Mouse (Mus musculus) lung, embryonic 14.5 days (tissue): ENCODE results near the gene Cpsf4l. TPM values are rescaled to one million over a fixed set of nuclear protein-coding genes. Genes with fewer than 3 reads are reported as not detected.

ENCODE experiments used
- ATAC-seq: fragments of 200-750 bp; cut with Nextera tagmentation; 2 replicates; pipeline ENCODE4 v1.8.0; 2017; ENCODE audit warnings: mild to moderate bottlenecking, moderate TSS enrichment, moderate library complexity; ENCODE audit not compliant: insufficient read depth
- DNase-seq: peaks from one replicate; pipeline ENCODE4 v3.0.0-alpha.2; 2015
- H3K27ac ChIP-seq: fragments of 300-500 bp; sonication (generic); 2 replicates; pipeline ENCODE4 v1.5.1; 2014; ENCODE audit warnings: low read depth, mild to moderate bottlenecking, moderate library complexity
- H3K27me3 ChIP-seq: fragments of 300-500 bp; sonication (generic); 2 replicates; pipeline ENCODE4 v1.6.1; 2014; ENCODE audit warnings: low read length, control low read depth; ENCODE audit not compliant: insufficient read depth
- H3K36me3 ChIP-seq: fragments of 300-500 bp; sonication (generic); 2 replicates; pipeline ENCODE4 v1.6.1; 2014; ENCODE audit warnings: control low read depth; ENCODE audit not compliant: insufficient read depth
- H3K4me1 ChIP-seq: fragments of 300-500 bp; sonication (generic); 2 replicates; pipeline ENCODE4 v1.6.1; 2014; ENCODE audit warnings: antibody characterized with exemption, control low read depth; ENCODE audit not compliant: insufficient read depth
- H3K4me2 ChIP-seq: fragments of 300-500 bp; sonication (generic); 2 replicates; pipeline ENCODE4 v1.6.1; 2014; ENCODE audit warnings: mild to moderate bottlenecking
- H3K4me3 ChIP-seq: fragments of 300-500 bp; sonication (generic); 2 replicates; pipeline ENCODE4 v1.5.1; 2014; ENCODE audit warnings: low read depth, low read length
- H3K9ac ChIP-seq: fragments of 300-500 bp; sonication (generic); 2 replicates; pipeline ENCODE4 v1.6.1; 2014
- H3K9me3 ChIP-seq: fragments of 300-500 bp; sonication (generic); 2 replicates; pipeline ENCODE4 v1.6.1; 2016; ENCODE audit warnings: low read depth, low read length, control low read depth
- CTCF ChIP-seq: IDR thresholded peaks from 2 replicates; pipeline ENCODE4 v1.5.1; 2016; ENCODE audit warnings: antibody characterized with exemption, low read depth
- WGBS: fragments of 180-500 bp; shearing (Covaris S2); extraction: QIAGEN DNeasy Blood & Tissue Kit; methylation state at CpG from one replicate; pipeline ENCODE4 v1.1.7; 2014; 5-methylcytosine and 5-hydroxymethylcytosine counted together
- polyA plus RNA-seq: library from polyadenylated mRNA; unstranded; fragments of >200 nt; fragmentation: Nextera tagmentation; extraction: Ambion mirVana; gene quantifications from 2 replicates; pipeline ENCODE4 v1.2.1, GENCODE M21; 2014

Cpsf4l gene
- polyA plus RNA-seq, 1 experiment from 2014 or later, result 0.59 TPM

DNA sequence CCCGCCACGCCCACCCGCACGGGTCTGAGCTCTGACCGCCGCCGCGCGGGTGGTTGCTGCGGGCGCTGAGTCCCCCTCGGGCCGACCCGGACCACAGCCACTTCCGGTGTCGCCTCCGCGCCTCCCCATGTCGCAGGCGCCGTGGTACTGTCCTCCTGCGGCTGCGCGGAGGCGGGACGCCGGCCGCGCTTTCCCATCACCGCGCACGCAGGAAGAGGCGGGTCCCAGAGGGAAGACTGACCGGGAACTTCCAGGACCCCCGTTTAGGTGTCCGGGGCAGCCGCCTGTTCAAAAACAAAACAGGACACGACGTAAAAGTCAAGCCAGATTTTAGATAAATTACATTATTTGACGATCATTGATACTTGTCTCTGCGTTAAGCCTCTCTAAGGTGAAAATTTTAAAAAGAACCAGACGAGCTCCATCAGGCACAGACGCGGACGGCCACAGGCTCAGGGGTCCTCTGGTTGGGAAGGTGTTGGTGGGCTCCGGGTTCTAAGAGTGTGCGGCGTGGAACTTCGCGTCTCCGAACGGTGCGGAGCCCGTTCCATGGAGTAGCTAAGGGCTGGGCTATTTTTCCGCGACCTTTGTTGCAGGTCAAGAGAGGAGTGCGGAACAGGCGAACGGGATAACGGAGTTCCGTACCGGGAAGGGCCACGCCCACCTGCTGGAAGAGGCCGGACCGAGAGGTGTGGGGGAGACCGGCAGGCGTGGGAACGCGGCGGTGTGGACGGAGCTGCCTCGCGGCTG lies 25.7 kb downstream of the Cpsf4l start, which contains the start of the genes Fam104a and D11Wsu47e:
Fam104a (minus strand) TSS at position 199 of the 750 bp plus-strand sequence.
D11Wsu47e (plus strand) TSS at position 456 of the 750 bp plus-strand sequence.
- Histone ChIP-seq H3K4me2 (peak within 1 kb of the TSS; percentile 70), H3K27ac (peak within 1 kb of the TSS; percentile 97), H3K9ac (peak within 1 kb of the TSS; percentile 87), H3K36me3 (peaks cover 25% of the 10 kb centered on the region), H3K9me3 (no peaks in the 10 kb centered on the region), H3K4me1 (peaks cover 16% of the 10 kb centered on the region), H3K27me3 (no peaks in the 10 kb centered on the region), H3K4me3 (peak within 1 kb of the TSS; percentile 93)
- WGBS, result under 1% methylated on average over 73 of the region's 73 CpGs
- TF ChIP-seq CTCF, result no peak
- peak; percentile 98 for DNase-seq
- ATAC-seq, result peak; percentile 96

DNA sequence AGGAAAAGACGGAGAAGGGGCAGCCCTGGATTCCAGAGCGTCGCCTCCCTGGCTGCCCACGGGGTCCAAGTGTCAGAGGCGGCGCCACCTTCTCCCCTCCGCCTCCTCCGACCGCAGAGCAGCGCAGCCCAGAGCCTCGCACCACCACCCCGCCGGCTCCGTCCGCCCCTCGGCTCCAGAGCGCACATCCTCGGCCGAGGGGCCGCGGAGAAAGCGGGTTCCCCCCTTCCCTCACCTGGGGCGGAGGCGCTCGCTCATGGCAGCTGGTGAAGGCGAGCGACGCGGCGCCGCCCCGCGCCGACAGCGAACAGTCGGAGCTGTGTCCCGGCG lies 26.2 kb downstream of the Cpsf4l start:
- no peak for DNase-seq
- ATAC-seq, result no peak; the same call in 1 of the 2 replicates
- no peaks in the 10 kb centered on the region for H3K27me3 ChIP-seq
- TF ChIP-seq CTCF, result no peak
- peak overlapping the region; percentile 93 for H3K4me3 ChIP-seq
- no peaks in the 10 kb centered on the region for H3K9me3 ChIP-seq
- peak overlapping the region; percentile 87 for H3K9ac ChIP-seq
- peaks cover 20% of the 10 kb centered on the region for H3K36me3 ChIP-seq
- H3K27ac ChIP-seq, result peak overlapping the region; percentile 97
- WGBS, result under 1% methylated on average over 38 of the region's 38 CpGs
- peak overlapping the region; percentile 70 for H3K4me2 ChIP-seq
- H3K4me1 ChIP-seq, result peaks cover 16% of the 10 kb centered on the region

DNA sequence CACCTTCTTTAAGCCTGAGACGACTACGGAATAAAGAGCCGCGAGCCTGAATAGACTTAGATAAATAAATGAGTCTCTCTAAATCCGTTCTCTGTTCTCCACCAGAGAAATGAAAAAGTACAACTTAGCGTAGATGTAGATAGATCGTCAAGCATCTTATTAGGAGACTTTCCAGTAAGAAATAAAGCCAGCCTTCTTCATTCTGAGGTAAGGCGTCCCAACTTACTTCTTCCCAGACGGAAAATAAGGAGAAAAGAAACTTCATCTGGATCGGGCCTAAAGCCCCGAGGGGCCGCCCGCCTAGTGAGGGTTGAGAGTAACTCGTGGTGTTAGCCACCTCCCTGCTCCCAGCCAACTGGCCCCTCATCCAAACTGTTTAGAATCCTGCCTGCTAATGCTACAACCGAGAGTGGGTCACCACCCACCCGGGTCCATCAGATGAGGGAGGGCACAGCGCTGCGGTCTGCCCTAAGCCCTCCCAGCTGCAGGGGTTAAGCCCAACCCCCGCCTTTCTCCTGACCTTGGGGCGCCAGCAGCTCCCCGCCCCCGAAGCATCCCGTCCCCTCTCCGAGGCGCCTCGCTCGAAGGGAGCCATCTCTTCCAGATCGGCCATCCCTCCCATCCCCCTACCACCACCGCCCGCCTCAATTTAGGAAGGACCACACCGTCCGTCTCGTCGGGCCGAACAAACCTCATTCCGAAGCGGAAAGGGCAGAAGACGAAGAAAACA lies 26.8 kb downstream of the Cpsf4l start:
- peak overlapping the region; percentile 93 for H3K4me3 ChIP-seq
- H3K9ac ChIP-seq, result peak overlapping the region; percentile 87
- ATAC-seq (peak; percentile 48), DNase-seq (peak; percentile 68)
- H3K4me1 ChIP-seq, result peaks cover 16% of the 10 kb centered on the region
- TF ChIP-seq CTCF, result no peak
- H3K9me3 ChIP-seq, result no peaks in the 10 kb centered on the region
- peaks cover 15% of the 10 kb centered on the region for H3K36me3 ChIP-seq
- WGBS, result under 1% methylated on average over 38 of the region's 38 CpGs
- H3K27ac ChIP-seq, result peak overlapping the region; percentile 97
- peak overlapping the region; percentile 70 for H3K4me2 ChIP-seq
- no peaks in the 10 kb centered on the region for H3K27me3 ChIP-seq

DNA sequence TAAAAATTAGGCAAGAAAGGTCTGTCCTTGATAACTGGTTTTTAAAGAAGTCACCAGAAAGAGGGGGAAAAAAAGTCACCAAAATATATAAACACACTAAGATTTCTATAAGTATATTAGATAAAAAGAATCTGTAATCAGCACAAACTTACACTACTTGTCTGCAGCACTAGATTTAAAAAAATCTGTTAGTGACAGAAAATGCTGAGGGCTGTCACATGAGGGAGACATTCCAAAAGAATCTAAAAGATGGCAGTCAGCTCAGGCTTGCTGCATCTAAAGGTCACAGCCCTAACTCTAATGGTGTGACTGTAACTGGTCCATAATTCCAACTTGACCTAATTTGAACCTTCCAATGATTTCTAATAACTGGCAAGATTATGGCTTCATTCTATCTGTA lies 27.8 kb downstream of the Cpsf4l start:
- H3K4me1 ChIP-seq, result peaks cover 16% of the 10 kb centered on the region
- peak overlapping the region; percentile 70 for H3K4me2 ChIP-seq
- H3K27ac ChIP-seq, result peak overlapping the region; percentile 24; the same call in 1 of the 2 replicates
- H3K36me3 ChIP-seq, result peaks cover 10% of the 10 kb centered on the region; the same call in 1 of the 2 replicates
- H3K9ac ChIP-seq, result no peak overlapping the region
- DNase-seq (peak; percentile 39), ATAC-seq (no peak)
- peak overlapping the region; percentile 93 for H3K4me3 ChIP-seq
- H3K27me3 ChIP-seq, result no peaks in the 10 kb centered on the region
- no peaks in the 10 kb centered on the region for H3K9me3 ChIP-seq
- TF ChIP-seq CTCF, result no peak

DNA sequence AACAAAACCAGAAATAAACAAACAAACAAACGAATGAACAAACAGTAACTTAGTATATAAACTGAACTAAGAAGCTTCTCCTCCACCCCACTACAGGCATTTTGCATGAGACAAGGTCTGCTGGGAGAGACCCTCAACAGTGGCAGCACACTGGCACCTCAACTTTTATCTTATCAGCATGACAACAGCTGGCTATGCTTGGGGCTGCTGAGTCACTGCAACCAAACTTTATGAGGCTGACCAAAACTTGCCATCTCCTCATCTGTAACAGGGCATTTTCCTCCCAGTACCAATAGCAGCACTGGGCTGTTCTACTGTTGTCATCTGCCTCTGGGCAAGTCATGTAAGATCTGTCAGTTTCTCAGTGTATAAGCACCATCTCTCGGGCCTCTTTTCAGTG lies 28.9 kb downstream of the Cpsf4l start:
- H3K4me3 ChIP-seq, result peak overlapping the region; percentile 6; the same call in 1 of the 2 replicates
- H3K27ac ChIP-seq, result peak overlapping the region; percentile 18; the same call in 1 of the 2 replicates
- WGBS, result 76% methylated on average over 2 of the region's 2 CpGs
- H3K36me3 ChIP-seq, result peaks cover 16% of the 10 kb centered on the region
- no peak for ATAC-seq
- H3K4me2 ChIP-seq, result peak overlapping the region; percentile 70
- DNase-seq, result no peak
- no peaks in the 10 kb centered on the region for H3K9me3 ChIP-seq
- no peak for TF ChIP-seq CTCF
- peaks cover 16% of the 10 kb centered on the region for H3K4me1 ChIP-seq
- no peak overlapping the region for H3K9ac ChIP-seq
- H3K27me3 ChIP-seq, result no peaks in the 10 kb centered on the region

DNA sequence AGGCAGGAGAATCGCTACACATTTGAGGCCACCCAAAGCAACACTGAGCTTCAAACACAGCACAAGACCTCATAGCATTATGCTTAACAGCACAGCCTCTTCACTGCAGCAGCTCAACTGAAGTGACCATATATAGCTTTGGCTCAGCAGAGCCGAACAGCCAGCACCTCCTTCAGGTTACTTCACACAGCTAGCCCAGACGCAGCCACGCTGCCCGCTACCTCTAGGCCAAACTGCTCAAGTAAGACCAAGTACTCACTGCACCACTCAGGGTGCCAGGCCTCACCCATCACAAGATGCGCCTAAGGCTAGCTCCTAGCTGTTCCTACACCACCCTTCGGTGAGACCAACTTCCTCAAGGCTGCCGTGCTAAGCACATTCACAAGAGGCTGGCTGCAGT lies 31.4 kb downstream of the Cpsf4l start:
- Histone ChIP-seq H3K4me3 (no peak overlapping the region), H3K4me1 (peaks cover 9% of the 10 kb centered on the region; the same call in 1 of the 2 replicates), H3K9ac (no peak overlapping the region), H3K36me3 (peaks cover 40% of the 10 kb centered on the region), H3K27me3 (no peaks in the 10 kb centered on the region), H3K4me2 (no peak overlapping the region), H3K27ac (no peak overlapping the region), H3K9me3 (no peaks in the 10 kb centered on the region)
- ATAC-seq (no peak), DNase-seq (no peak)
- WGBS, result 80% methylated on average over 8 of the region's 8 CpGs
- no peak for TF ChIP-seq CTCF

DNA sequence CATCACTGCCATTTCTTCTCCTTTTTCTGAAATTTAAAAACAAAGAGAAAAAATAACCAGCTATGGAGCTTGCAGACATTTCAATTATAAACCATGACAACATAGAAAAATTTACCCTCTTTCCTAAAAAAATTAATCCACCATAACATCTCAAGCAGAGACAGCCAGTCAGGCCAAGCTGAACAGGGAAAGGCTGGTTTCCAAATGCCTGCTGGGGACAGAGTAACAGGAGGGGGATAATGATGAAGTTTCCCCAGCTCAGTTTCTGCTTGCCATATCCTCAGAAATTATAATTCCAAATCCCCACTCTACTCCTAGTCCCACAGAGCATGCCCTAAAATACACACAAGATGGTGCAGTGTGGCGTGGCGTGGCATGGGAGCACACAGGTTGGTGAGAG lies 32.4 kb downstream of the Cpsf4l start:
- Histone ChIP-seq H3K9me3 (no peaks in the 10 kb centered on the region), H3K9ac (no peak overlapping the region), H3K4me3 (no peak overlapping the region), H3K4me2 (no peak overlapping the region), H3K4me1 (peaks cover 6% of the 10 kb centered on the region; the same call in 1 of the 2 replicates), H3K36me3 (peaks cover 49% of the 10 kb centered on the region), H3K27ac (no peak overlapping the region), H3K27me3 (no peaks in the 10 kb centered on the region)
- WGBS, result 98% methylated on average over 2 of the region's 2 CpGs
- DNase-seq (no peak), ATAC-seq (no peak)
- no peak for TF ChIP-seq CTCF
